Comparison of ENCODE assay signal across 13 mouse cellular contexts in genomic region chr13:94670266-94670665, GRCm38 (mm10).
"Had no signal": no experiment of that assay in that cellular context is flagged by ENCODE, and none has a peak within 500 bp of the region (broad histone marks: within the 10 kb centered on the region; RNA-seq: fewer than 3 reads in every experiment).

No protein-coding gene starts in this region.

- DNase-seq: lung, adult 18-20 months; lung, embryonic 14.5 days; lung, postnatal 10 days; lung, postnatal 4 days; midbrain, embryonic 14.5 days; retina, postnatal 1 day; right cerebral cortex, adult 18-20 months; right cerebral cortex, postnatal 25 days; right cerebral cortex, postnatal 4 days; spleen, adult 18-20 months; thymus, adult 18-20 months; thymus, postnatal 14 days; thymus, postnatal 36 days had no signal
